Mouse (Mus musculus): ENCODE results near the gene Gm10134.
"Not testable (repeated sequence)": the region's sequence is repeated elsewhere in the genome, so short reads cannot be mapped to it uniquely, and the experiment has no call there.

Gene Gm10134

GRCm38 (mm10) chr2:28506291-28506690, 396 bp downstream of the Gm10134 start:
- DNase-seq (ENCODE audit: low spot score): no peak

GRCm38 (mm10) chr2:28511600-28511999, 5.7 kb downstream of the Gm10134 start:
- DNase-seq (ENCODE audit: low spot score): not testable (repeated sequence)

GRCm38 (mm10) chr2:28512798-28513401, 7.0 kb downstream of the Gm10134 start, which contains the start of gene Ralgds:
TSS of gene Ralgds (plus strand) at chr2:28513125.
- DNase-seq (ENCODE audit: low spot score): peak; percentile 72

GRCm38 (mm10) chr2:28513431-28514370, 7.8 kb downstream of the Gm10134 start:
- peak; percentile 59 for DNase-seq (ENCODE audit: low spot score)

GRCm38 (mm10) chr2:28514489-28514888, 8.6 kb downstream of the Gm10134 start:
- DNase-seq (ENCODE audit: low spot score): peak; percentile 77

GRCm38 (mm10) chr2:28517206-28517909, 11.5 kb downstream of the Gm10134 start:
- peak; percentile 85 for DNase-seq (ENCODE audit: low spot score)

GRCm38 (mm10) chr2:28518231-28518630, 12.3 kb downstream of the Gm10134 start:
- no peak for DNase-seq (ENCODE audit: low spot score)

- no peak for DNase-seq (ENCODE audit: low spot score)
Observed at GRCm38 (mm10) chr2:28520581-28520980, 14.7 kb downstream of the Gm10134 start.

- no peak for DNase-seq (ENCODE audit: low spot score)
Observed at GRCm38 (mm10) chr2:28521571-28522151, 15.8 kb downstream of the Gm10134 start.

- no peak for DNase-seq (ENCODE audit: low spot score)
Observed at GRCm38 (mm10) chr2:28522166-28522565, 16.3 kb downstream of the Gm10134 start.

GRCm38 (mm10) chr2:28523643-28524117, 17.8 kb downstream of the Gm10134 start:
- no peak for DNase-seq (ENCODE audit: low spot score)

GRCm38 (mm10) chr2:28524406-28524805, 18.5 kb downstream of the Gm10134 start:
- DNase-seq (ENCODE audit: low spot score): no peak

- DNase-seq (ENCODE audit: low spot score): peak; percentile 82
Observed at GRCm38 (mm10) chr2:28525219-28525942, 19.5 kb downstream of the Gm10134 start.

- no peak for DNase-seq (ENCODE audit: low spot score)
Observed at GRCm38 (mm10) chr2:28525943-28526876, 20.3 kb downstream of the Gm10134 start.

GRCm38 (mm10) chr2:28527436-28528353, 21.8 kb downstream of the Gm10134 start:
- DNase-seq (ENCODE audit: low spot score): no peak

GRCm38 (mm10) chr2:28528354-28528730, 22.4 kb downstream of the Gm10134 start:
- DNase-seq (ENCODE audit: low spot score): no peak

- no peak for DNase-seq (ENCODE audit: low spot score)
Observed at GRCm38 (mm10) chr2:28529856-28530255, 24.0 kb downstream of the Gm10134 start.

- no peak for DNase-seq (ENCODE audit: low spot score)
Observed at GRCm38 (mm10) chr2:28530311-28530710, 24.4 kb downstream of the Gm10134 start.
